Mouse (Mus musculus) left cerebral cortex, adult 9 months (tissue): ENCODE measurements around the gene Dexi.

Source experiments
- DNase-seq, 2 experiments: peaks; one replicate each; pipeline ENCODE4 v3.0.0; 2022; ENCODE audit warnings: low spot score in 2 of 2

Gene Dexi

GRCm38 (mm10) chr16:10499122-10499521 is 43.7 kb downstream of the Dexi start:
- DNase-seq: no peak

- DNase-seq: no peak
Observed at GRCm38 (mm10) chr16:10498096-10498602, 44.7 kb downstream of the Dexi start.

GRCm38 (mm10) chr16:10495824-10496298 is 47.0 kb downstream of the Dexi start:
- DNase-seq: no peak

GRCm38 (mm10) chr16:10492587-10492986 is 50.3 kb downstream of the Dexi start:
- DNase-seq: no peak

- DNase-seq: no peak
Observed at GRCm38 (mm10) chr16:10491716-10492115, 51.1 kb downstream of the Dexi start.

- DNase-seq: no peak
Observed at GRCm38 (mm10) chr16:10490503-10491150, 52.2 kb downstream of the Dexi start.

- no peak for DNase-seq
Observed at GRCm38 (mm10) chr16:10489904-10490457, 52.9 kb downstream of the Dexi start.

GRCm38 (mm10) chr16:10489483-10489882 is 53.4 kb downstream of the Dexi start:
- DNase-seq: no peak

- DNase-seq: no peak
Observed at GRCm38 (mm10) chr16:10488769-10489481, 53.9 kb downstream of the Dexi start.

- no peak for DNase-seq
Observed at GRCm38 (mm10) chr16:10487895-10488493, 54.9 kb downstream of the Dexi start.

- no peak for DNase-seq
Observed at GRCm38 (mm10) chr16:10486993-10487392, 55.9 kb downstream of the Dexi start.

- no peak for DNase-seq
Observed at GRCm38 (mm10) chr16:10482343-10482742, 60.5 kb downstream of the Dexi start.

GRCm38 (mm10) chr16:10479857-10480256 is 63.0 kb downstream of the Dexi start, which contains the start of gene Ciita:
Ciita (plus strand) TSS chr16:10480059.
- no peak for DNase-seq

- no peak for DNase-seq
Observed at GRCm38 (mm10) chr16:10475919-10476318, 66.9 kb downstream of the Dexi start.

GRCm38 (mm10) chr16:10474956-10475355 is 67.9 kb downstream of the Dexi start:
- DNase-seq: no peak

GRCm38 (mm10) chr16:10471950-10472349 is 70.9 kb downstream of the Dexi start:
- no peak for DNase-seq

- DNase-seq: no peak
Observed at GRCm38 (mm10) chr16:10468201-10468600, 74.7 kb downstream of the Dexi start.

- no peak for DNase-seq
Observed at GRCm38 (mm10) chr16:10467391-10468107, 75.3 kb downstream of the Dexi start.

GRCm38 (mm10) chr16:10465011-10465681 is 77.7 kb downstream of the Dexi start:
- DNase-seq: no peak

- no peak for DNase-seq
Observed at GRCm38 (mm10) chr16:10461178-10461577, 81.7 kb downstream of the Dexi start.

GRCm38 (mm10) chr16:10460188-10460587 is 82.7 kb downstream of the Dexi start:
- DNase-seq: no peak
